8 mouse cellular contexts compared by ENCODE assay signal in the genomic region with DNA sequence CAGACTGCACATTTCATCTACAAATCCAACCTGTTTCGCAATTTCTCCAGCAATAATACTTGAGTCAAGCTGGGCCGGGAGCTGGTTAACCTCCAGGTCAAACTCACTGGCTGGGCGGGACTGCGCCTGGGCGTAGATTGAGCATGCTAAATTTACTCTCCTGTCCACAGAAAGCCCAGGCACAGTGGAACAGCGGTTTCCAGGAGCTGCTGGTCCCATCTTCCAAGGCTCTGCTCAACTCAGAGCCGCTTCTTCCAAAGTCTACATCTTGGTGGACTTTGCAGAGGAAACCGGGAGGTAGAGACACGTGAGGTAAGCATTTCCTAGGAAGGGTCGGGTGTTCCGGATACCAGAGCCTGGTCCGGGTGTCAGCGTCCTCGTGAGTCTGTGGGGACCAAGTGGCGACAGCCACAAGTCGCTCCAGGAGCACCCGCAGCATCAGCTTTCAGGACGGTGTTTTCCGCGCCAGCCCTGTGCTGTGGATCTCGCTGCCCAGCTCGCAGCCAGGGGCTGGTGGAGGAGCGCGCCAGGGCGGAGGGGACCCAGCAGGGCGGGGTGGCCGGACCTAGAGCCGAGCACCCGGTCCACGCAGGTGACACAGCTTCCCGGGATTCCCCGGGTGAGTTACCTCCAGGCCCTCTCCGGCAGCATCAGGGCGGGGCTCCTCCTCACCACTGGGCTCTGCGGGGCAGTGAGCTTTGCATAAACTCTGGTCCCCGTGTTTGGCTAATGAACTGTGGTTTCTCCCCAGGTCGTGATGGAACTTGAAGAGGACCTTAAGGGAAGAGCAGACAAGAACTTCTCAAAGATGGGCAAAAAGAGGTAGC. TPM values are rescaled to one million over a fixed set of nuclear protein-coding genes. Genes with fewer than 3 reads are reported as not detected.
DNase-seq lines count a peak whose midpoint lies in the region; ATAC-seq and TF ChIP-seq lines count a peak whose summit lies in the region.

A gene (plus strand): TSS at position 167 of the 827 bp plus-strand sequence.

- H3K36me3 ChIP-seq in hindbrain, embryonic 16.5 days (ENCODE audit: control insufficient read depth, insufficient read depth, low read length) = no peaks in the 10 kb centered on the region

- peak; percentile 73 for ATAC-seq in hindbrain, embryonic 16.5 days
- ATAC-seq in megakaryocyte progenitor cell, adult 5-6 weeks (replicated peaks; ENCODE audit: poor library complexity) = peak; percentile 77

- peak within 1 kb of the TSS; percentile 60 for H3K9ac ChIP-seq in hindbrain, embryonic 16.5 days (ENCODE audit: low read depth, low read length)

- TF ChIP-seq POLR2A in cerebellum, adult 2 months (IDR thresholded peaks at IDR 0.05; ENCODE audit: borderline replicate concordance, insufficient read depth, low read length) = no peak

- H3K27ac ChIP-seq in cerebellum, adult 2 months (ENCODE audit: insufficient read depth, low read length) = no peak within 1 kb of the TSS
- H3K27ac ChIP-seq in gastrocnemius, adult 2 months = peak within 1 kb of the TSS; percentile 38
- H3K27ac ChIP-seq in hindbrain, embryonic 16.5 days (ENCODE audit: low read depth, low read length) = no peak within 1 kb of the TSS

- peak; percentile 6 to 22 for DNase-seq in cerebellum, adult 2 months
- no peak for DNase-seq in cerebellum, adult 9-11 months
- DNase-seq in cerebellum, postnatal 10 days = peak; percentile 28 to 36
- DNase-seq in gastrocnemius, adult 2 months = peak; percentile 41
- DNase-seq in left cerebral cortex, postnatal 36 days (ENCODE audit: low spot score in 2 of 2) = peak; percentile 6 to 13
- peak; percentile 9 for DNase-seq in skeletal muscle tissue, adult 2 months (ENCODE audit: low read depth, low spot score)

- WGBS in cerebellum, adult 2 months = 13% methylated on average over 37 of the region's 37 CpGs
- WGBS in hindbrain, embryonic 16.5 days = 9% methylated on average over 35 of the region's 37 CpGs

- no peak for TF ChIP-seq CTCF in cerebellum, adult 2 months (IDR thresholded peaks at IDR 0.05; ENCODE audit: borderline replicate concordance, insufficient read depth, low read depth, low read length)
- TF ChIP-seq CTCF in gastrocnemius, adult 2 months (IDR thresholded peaks at IDR 0.05) = no peak

- H3K4me1 ChIP-seq in cerebellum, adult 2 months (ENCODE audit: control insufficient read depth, insufficient read depth, low read length) = no peaks in the 10 kb centered on the region
- H3K4me1 ChIP-seq in hindbrain, embryonic 16.5 days (ENCODE audit: control insufficient read depth, insufficient read depth, low read depth, low read length) = peaks cover 3% of the 10 kb centered on the region

- H3K4me3 ChIP-seq in cerebellum, adult 2 months (replicated peaks; ENCODE audit: insufficient read depth, low read depth, low read length) = no peak within 1 kb of the TSS
- peak within 1 kb of the TSS; percentile 67 for H3K4me3 ChIP-seq in gastrocnemius, adult 2 months
- H3K4me3 ChIP-seq in hindbrain, embryonic 16.5 days (ENCODE audit: low read length) = peak within 1 kb of the TSS; percentile 52

- H3K27me3 ChIP-seq in cerebellum, adult 2 months (ENCODE audit: control insufficient read depth, insufficient read depth, low read length) = no peaks in the 10 kb centered on the region
- H3K27me3 ChIP-seq in hindbrain, embryonic 16.5 days (replicated peaks; ENCODE audit: control insufficient read depth, insufficient read depth, low read length) = no peaks in the 10 kb centered on the region

- H3K4me2 ChIP-seq in hindbrain, embryonic 16.5 days (ENCODE audit: low read length) = peak within 1 kb of the TSS; percentile 96

- intact Hi-C loops in gastrocnemius, adult 2 months (cut with DNase I) = no loop called here
- intact Hi-C loops in left cerebral cortex, postnatal 36 days (cut with DNase I) = no loop called here

- H3K9me3 ChIP-seq in hindbrain, embryonic 16.5 days (ENCODE audit: control insufficient read depth, low read length) = no peaks in the 10 kb centered on the region

RNA-seq across cellular contexts. Expression of the gene that starts here (rescaled TPM):
- polyA plus RNA-seq in cerebellum, adult 2 months (2012; rRNA removed) = 20.5 and 21.5 TPM in 2 replicates
- 1 to 10 TPM; 3.9 to 4.4 TPM for total RNA-seq in gastrocnemius, adult 2 months (2021)
- 2.2 TPM in 2 replicates for polyA plus RNA-seq in hindbrain, embryonic 16.5 days (2015; fragmentation: Nextera tagmentation; extraction: Ambion mirVana)
- 10 to 100 TPM; 19.4 to 21.5 TPM for total RNA-seq in left cerebral cortex, postnatal 36 days (2021)
- not detected in 2 replicates for total RNA-seq in megakaryocyte progenitor cell, adult 5-6 weeks (2015)
- 0.17 and 0.34 TPM in 2 replicates for total RNA-seq in megakaryocyte progenitor cell, adult 5-6 weeks (2017)

Comparison
In these comparisons a context has a peak if more than half of its experiments do, and no peak if none do; other contexts are left out.
1. Peak in ATAC-seq in megakaryocyte progenitor cell, adult 5-6 weeks; RNA of the gene not detected or under 1 TPM.